ENCODE assay signal across 8 mouse cellular contexts in genomic region chr15:95849513-95850411, GRCm38 (mm10). TPM values are rescaled to one million over a fixed set of nuclear protein-coding genes. Genes with fewer than 3 reads are reported as not detected.
DNase-seq lines count a peak whose midpoint lies in the region; ATAC-seq and TF ChIP-seq lines count a peak whose summit lies in the region.

No protein-coding gene starts in this region.

- no peaks in the 10 kb centered on the region for H3K36me3 ChIP-seq in kidney, embryonic 15.5 days
- H3K36me3 ChIP-seq in liver, embryonic 12.5 days, result no peaks in the 10 kb centered on the region
- H3K36me3 ChIP-seq in stomach, postnatal 0 days (ENCODE audit: control insufficient read depth, insufficient read depth, low read length), result no peaks in the 10 kb centered on the region; the same call in 1 of the 2 replicates
- H3K36me3 ChIP-seq in midbrain, embryonic 16.5 days (ENCODE audit: control insufficient read depth, insufficient read depth, low read length), result no peaks in the 10 kb centered on the region

- peak overlapping the region; percentile 45 for H3K27ac ChIP-seq in kidney, embryonic 15.5 days
- H3K27ac ChIP-seq in liver, embryonic 12.5 days, result peak overlapping the region; percentile 52; the same call in 1 of the 2 replicates
- no peak overlapping the region for H3K27ac ChIP-seq in stomach, postnatal 0 days (replicated peaks)
- no peak overlapping the region for H3K27ac ChIP-seq in midbrain, embryonic 16.5 days (ENCODE audit: low read length)

- no peak overlapping the region for H3K9ac ChIP-seq in kidney, embryonic 15.5 days
- H3K9ac ChIP-seq in liver, embryonic 12.5 days, result no peak overlapping the region
- no peak overlapping the region for H3K9ac ChIP-seq in stomach, postnatal 0 days (ENCODE audit: low read length)
- no peak overlapping the region for H3K9ac ChIP-seq in midbrain, embryonic 16.5 days (ENCODE audit: low read depth, low read length)

- WGBS in kidney, embryonic 15.5 days, result 64% methylated on average over 18 of the region's 18 CpGs
- 47% methylated on average over 18 of the region's 18 CpGs for WGBS in liver, embryonic 12.5 days (ENCODE audit: insufficient replicate concordance)
- WGBS in stomach, postnatal 0 days, result 61% methylated on average over 18 of the region's 18 CpGs
- WGBS in midbrain, embryonic 16.5 days, result 76% methylated on average over 18 of the region's 18 CpGs

- no peak overlapping the region for H3K4me2 ChIP-seq in kidney, embryonic 15.5 days
- H3K4me2 ChIP-seq in liver, embryonic 12.5 days, result peak overlapping the region; percentile 50
- H3K4me2 ChIP-seq in stomach, postnatal 0 days (replicated peaks; ENCODE audit: low read depth), result no peak overlapping the region
- H3K4me2 ChIP-seq in midbrain, embryonic 16.5 days (ENCODE audit: low read length), result no peak overlapping the region

- H3K4me3 ChIP-seq in kidney, embryonic 15.5 days (replicated peaks), result no peak overlapping the region
- H3K4me3 ChIP-seq in liver, embryonic 12.5 days, result no peak overlapping the region
- no peak overlapping the region for H3K4me3 ChIP-seq in stomach, postnatal 0 days (ENCODE audit: low read depth, low read length)
- H3K4me3 ChIP-seq in midbrain, embryonic 16.5 days (ENCODE audit: low read depth, low read length), result no peak overlapping the region

- no peaks in the 10 kb centered on the region for H3K9me3 ChIP-seq in kidney, embryonic 15.5 days (replicated peaks)
- H3K9me3 ChIP-seq in liver, embryonic 12.5 days (replicated peaks), result no peaks in the 10 kb centered on the region
- no peaks in the 10 kb centered on the region for H3K9me3 ChIP-seq in stomach, postnatal 0 days (ENCODE audit: control insufficient read depth, low read length)
- H3K9me3 ChIP-seq in midbrain, embryonic 16.5 days (replicated peaks; ENCODE audit: control insufficient read depth, low read length, poor library complexity, severe bottlenecking), result no peaks in the 10 kb centered on the region

- peaks cover 41% of the 10 kb centered on the region for H3K4me1 ChIP-seq in kidney, embryonic 15.5 days
- peaks cover 40% of the 10 kb centered on the region for H3K4me1 ChIP-seq in liver, embryonic 12.5 days
- 0 out of 2 replicates have a peak, but pooled peaks cover 4% of the 10 kb centered on the region for H3K4me1 ChIP-seq in stomach, postnatal 0 days (replicated peaks; ENCODE audit: control insufficient read depth, insufficient read depth)
- H3K4me1 ChIP-seq in midbrain, embryonic 16.5 days (ENCODE audit: control insufficient read depth, insufficient read depth, low read length), result no peaks in the 10 kb centered on the region

- TF ChIP-seq EP300 in stomach, postnatal 0 days (optimal IDR thresholded peaks at IDR 0.05), result no peak

- DNase-seq in kidney, postnatal 14 days, result no peak
- DNase-seq in stomach, postnatal 0 days (ENCODE audit: low spot score), result no peak
- no peak for DNase-seq in layer of hippocampus, adult 18-20 months (ENCODE audit: low spot score in 2 of 2)
- DNase-seq in adrenal gland, postnatal 4 days (ENCODE audit: low spot score in 2 of 2), result no peak

- TF ChIP-seq CTCF in stomach, postnatal 0 days (IDR thresholded peaks at IDR 0.05; ENCODE audit: low read depth), result no peak

- H3K27me3 ChIP-seq in kidney, embryonic 15.5 days, result no peaks in the 10 kb centered on the region
- H3K27me3 ChIP-seq in liver, embryonic 12.5 days (replicated peaks), result no peaks in the 10 kb centered on the region
- no peaks in the 10 kb centered on the region for H3K27me3 ChIP-seq in stomach, postnatal 0 days (ENCODE audit: control insufficient read depth, insufficient read depth, low read length)
- H3K27me3 ChIP-seq in midbrain, embryonic 16.5 days (ENCODE audit: control insufficient read depth, insufficient read depth, low read depth, low read length), result no peaks in the 10 kb centered on the region

- ATAC-seq in kidney, embryonic 15.5 days (replicated peaks; ENCODE audit: low FRiP score), result no peak
- peak; percentile 74 for ATAC-seq in activated CD4-positive, CD25-positive, alpha-beta regulatory T cell, adult 4 months
- peak; percentile 84 for ATAC-seq in liver, embryonic 12.5 days
- ATAC-seq in stomach, postnatal 0 days (ENCODE audit: low FRiP score, low TSS enrichment), result peak; percentile 49
- no peak for ATAC-seq in midbrain, embryonic 16.5 days

RNA-seq across cellular contexts. Expression of gene Ano6, which starts 59.1 kb away (rescaled TPM):
- 54.0 and 54.5 TPM in 2 replicates for polyA plus RNA-seq in kidney, embryonic 15.5 days (2015; fragmentation: Nextera tagmentation; extraction: Ambion mirVana)
- 10 to 100 TPM; 35.4 to 39.4 TPM for polyA plus RNA-seq in activated CD4-positive, CD25-positive, alpha-beta regulatory T cell, adult 4 months (2017; shearing (Covaris generic))
- 14.7 and 14.8 TPM in 2 replicates for polyA plus RNA-seq in liver, embryonic 12.5 days (2016; fragmentation: Nextera tagmentation; extraction: Ambion mirVana)
- 16.2 and 16.5 TPM in 2 replicates for polyA plus RNA-seq in stomach, postnatal 0 days (2015; fragmentation: Nextera tagmentation; extraction: Ambion mirVana)
- 10 to 100 TPM; 20.6 to 27.4 TPM for total RNA-seq in layer of hippocampus, adult 18-20 months (2021)
- 10 to 100 TPM; 72.2 to 75.9 TPM for total RNA-seq in adrenal gland, postnatal 4 days (2021)
- 24.6 and 28.2 TPM in 2 replicates for polyA plus RNA-seq in midbrain, embryonic 16.5 days (2015; fragmentation: Nextera tagmentation; extraction: Ambion mirVana)

Comparison
In these comparisons a context has a peak if more than half of its experiments do, and no peak if none do; other contexts are left out.
1. ATAC-seq: peak in activated CD4-positive, CD25-positive, alpha-beta regulatory T cell, adult 4 months (single experiment), liver, embryonic 12.5 days (single experiment) and stomach, postnatal 0 days (single experiment); none in kidney, embryonic 15.5 days (single experiment) and midbrain, embryonic 16.5 days (single experiment).
2. H3K27ac ChIP-seq: peak in kidney, embryonic 15.5 days (single experiment) and liver, embryonic 12.5 days (single experiment); none in stomach, postnatal 0 days (single experiment) and midbrain, embryonic 16.5 days (single experiment).